Mouse (Mus musculus) forebrain, embryonic 14.5 days (tissue): ENCODE results near the gene Vmac. TPM values are rescaled to one million over a fixed set of nuclear protein-coding genes. Genes with fewer than 3 reads are reported as not detected.

Experiments used
- ATAC-seq: fragments of 200-750 bp; cut with Nextera tagmentation; 2 replicates; pipeline ENCODE4 v1.8.0; 2017; ENCODE audit warnings: mild to moderate bottlenecking, moderate library complexity
- DNase-seq: peaks from one replicate; pipeline ENCODE4 v3.0.0-alpha.2; 2015; ENCODE audit warnings: low spot score
- H3K27ac ChIP-seq: fragments of 300-500 bp; sonication (generic); 2 replicates; pipeline ENCODE4 v1.5.1; 2014; ENCODE audit warnings: low read depth, mild to moderate bottlenecking, control low read depth, low read length, moderate library complexity
- H3K27me3 ChIP-seq: fragments of 300-500 bp; sonication (generic); replicated peaks from 2 replicates; pipeline ENCODE4 v1.6.1; 2014; ENCODE audit warnings: low read length, control low read depth, mixed read lengths; ENCODE audit not compliant: control insufficient read depth, insufficient read depth
- H3K36me3 ChIP-seq: fragments of 300-500 bp; sonication (generic); 2 replicates; pipeline ENCODE4 v1.6.1; 2014; ENCODE audit warnings: low read length, control low read depth; ENCODE audit not compliant: control insufficient read depth, insufficient read depth
- H3K4me1 ChIP-seq: fragments of 300-500 bp; sonication (generic); 2 replicates; pipeline ENCODE4 v1.6.1; 2014; ENCODE audit warnings: antibody characterized with exemption, low read length, control low read depth; ENCODE audit not compliant: control insufficient read depth, insufficient read depth
- H3K4me2 ChIP-seq: fragments of 300-500 bp; sonication (generic); 2 replicates; pipeline ENCODE4 v1.6.1; 2014; ENCODE audit warnings: mild to moderate bottlenecking, control low read depth, low read length
- H3K4me3 ChIP-seq: fragments of 300-500 bp; sonication (generic); 2 replicates; pipeline ENCODE4 v1.5.1; 2014; ENCODE audit warnings: low read depth, low read length, control low read depth
- H3K9ac ChIP-seq: fragments of 300-500 bp; sonication (generic); 2 replicates; pipeline ENCODE4 v1.6.1; 2014; ENCODE audit warnings: mild to moderate bottlenecking, low read length, control low read depth, moderate library complexity
- H3K9me3 ChIP-seq: fragments of 300-500 bp; sonication (generic); replicated peaks from 2 replicates; pipeline ENCODE4 v1.6.1; 2016; ENCODE audit warnings: low read length, control low read depth, mixed read lengths; ENCODE audit not compliant: control insufficient read depth
- WGBS: fragments of 180-500 bp; shearing (Covaris S2); extraction: QIAGEN DNeasy Blood & Tissue Kit; methylation state at CpG from one replicate; pipeline ENCODE4 v1.1.7; 2014; 5-methylcytosine and 5-hydroxymethylcytosine counted together
- polyA plus RNA-seq: library from polyadenylated mRNA; unstranded; fragments of >200 nt; fragmentation: Nextera tagmentation; extraction: Ambion mirVana; gene quantifications from 2 replicates; pipeline ENCODE4 v1.2.1, GENCODE M21; 2014

The Vmac gene
- polyA plus RNA-seq, 1 experiment from 2014 or later: 24.6 TPM

DNA sequence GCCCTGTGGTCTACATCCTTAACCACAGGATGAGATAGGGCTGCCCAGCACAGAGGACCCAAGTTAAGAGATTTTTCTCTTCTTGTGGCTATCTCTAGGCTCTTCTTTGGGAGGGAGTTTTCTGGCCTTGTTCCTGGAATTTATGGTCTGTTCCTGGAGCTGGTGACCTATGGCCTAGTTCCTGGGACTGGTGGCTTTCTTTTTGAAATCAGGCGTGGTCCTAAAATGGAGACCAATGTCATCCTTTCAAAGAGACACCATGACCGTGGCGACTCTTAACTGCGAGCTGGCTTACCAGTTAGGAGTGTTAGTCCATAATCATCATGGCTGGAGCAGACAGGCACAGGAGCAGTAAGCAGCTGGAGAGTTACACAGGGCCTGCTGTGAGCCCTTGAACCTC is 51.4 kb downstream of the Vmac start:
- DNase-seq: no peak

DNA sequence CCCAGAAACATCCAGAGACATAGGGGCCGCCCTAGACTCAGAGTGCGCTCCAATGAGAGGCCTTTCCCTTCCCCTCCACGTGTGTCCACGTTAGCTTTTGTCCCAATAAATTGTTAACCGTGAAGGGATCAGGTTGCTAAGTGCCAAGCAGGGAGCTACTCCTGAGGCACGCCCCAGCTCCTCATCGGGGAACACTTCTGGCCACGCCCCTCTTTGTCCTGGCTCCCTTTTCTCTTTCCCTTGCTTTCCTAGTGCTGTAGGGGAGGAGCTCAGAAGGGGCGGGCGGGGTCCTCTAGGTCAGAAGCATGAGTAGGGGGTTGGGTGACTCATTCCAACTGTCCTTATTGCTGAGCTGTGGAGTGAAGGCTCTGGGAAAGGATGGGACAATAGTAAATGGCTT is 53.5 kb downstream of the Vmac start:
- ATAC-seq: no peak
- 3% methylated on average over 10 of the region's 10 CpGs for WGBS

More for the DNA sequence above, 51.4 kb downstream of the Vmac start:
- Histone ChIP-seq H3K4me1 (0 out of 2 replicates have a peak, but pooled peaks cover 4% of the 10 kb centered on the region), H3K4me2 (no peak overlapping the region), H3K9me3 (no peaks in the 10 kb centered on the region), H3K4me3 (no peak overlapping the region), H3K36me3 (no peaks in the 10 kb centered on the region), H3K27me3 (no peaks in the 10 kb centered on the region), H3K9ac (no peak overlapping the region), H3K27ac (no peak overlapping the region)
- WGBS: 93% methylated on average over 4 of the region's 4 CpGs
- ATAC-seq: no peak

More for the DNA sequence above, 53.5 kb downstream of the Vmac start:
- H3K27ac ChIP-seq: no peak overlapping the region
- no peak overlapping the region for H3K9ac ChIP-seq
- no peak overlapping the region for H3K4me2 ChIP-seq
- H3K9me3 ChIP-seq: no peaks in the 10 kb centered on the region
- H3K4me3 ChIP-seq: no peak overlapping the region
- no peaks in the 10 kb centered on the region for H3K36me3 ChIP-seq
- H3K27me3 ChIP-seq: no peaks in the 10 kb centered on the region
- no peak for DNase-seq
- H3K4me1 ChIP-seq: 0 out of 2 replicates have a peak, but pooled peaks cover 4% of the 10 kb centered on the region

Other genes with a start within 250 kb of the Vmac start
- gene Ptprs, start 241.5 kb downstream of the Vmac start, polyA plus RNA-seq: 248 and 319 TPM in 2 replicates
- gene Znrf4, start 205.6 kb downstream of the Vmac start, polyA plus RNA-seq: 0.14 TPM in 1 of 2 replicates, not detected in the other
- gene Gm20219, start 163.6 kb downstream of the Vmac start, polyA plus RNA-seq: 0.36 and 0.57 TPM in 2 replicates
- 28.7 and 36.7 TPM in 2 replicates for gene Safb2, start 133.4 kb downstream of the Vmac start, polyA plus RNA-seq
- 57.9 and 83.5 TPM in 2 replicates for gene Safb, start 133.2 kb downstream of the Vmac start, polyA plus RNA-seq
- gene 2410015M20Rik, start 108.3 kb downstream of the Vmac start, polyA plus RNA-seq: 192 and 251 TPM in 2 replicates
- 1,134 and 1,576 TPM in 2 replicates for gene Rpl36, start 104.6 kb downstream of the Vmac start, polyA plus RNA-seq
- 33.3 and 41.8 TPM in 2 replicates for gene Lonp1, start 91.1 kb downstream of the Vmac start, polyA plus RNA-seq
- 1.2 and 1.3 TPM in 2 replicates for gene Catsperd, start 89.9 kb downstream of the Vmac start, polyA plus RNA-seq
- 116 and 120 TPM in 2 replicates for gene Ranbp3, start 44.7 kb downstream of the Vmac start, polyA plus RNA-seq
- 490 and 613 TPM in 2 replicates for gene Ndufa11, start 255 bp downstream of the Vmac start, polyA plus RNA-seq
- gene Nrtn, start 39.5 kb upstream of the Vmac start, polyA plus RNA-seq: 0.94 and 1.7 TPM in 2 replicates
- gene Dus3l, start 46.7 kb upstream of the Vmac start, polyA plus RNA-seq: 48.2 and 57.3 TPM in 2 replicates
- 0.42 and 0.52 TPM in 2 replicates for gene Prr22, start 52.2 kb upstream of the Vmac start, polyA plus RNA-seq
- gene Rfx2, start 113.0 kb upstream of the Vmac start, polyA plus RNA-seq: 2.2 and 3.2 TPM in 2 replicates
- not detected in 2 replicates for gene Acsbg2, start 156.4 kb upstream of the Vmac start, polyA plus RNA-seq
- gene 1700061G19Rik, start 157.5 kb upstream of the Vmac start, polyA plus RNA-seq: 0.08 and 0.19 TPM in 2 replicates
- gene Mllt1, start 217.4 kb upstream of the Vmac start, polyA plus RNA-seq: 45.6 and 52.3 TPM in 2 replicates